In the genomic region with DNA sequence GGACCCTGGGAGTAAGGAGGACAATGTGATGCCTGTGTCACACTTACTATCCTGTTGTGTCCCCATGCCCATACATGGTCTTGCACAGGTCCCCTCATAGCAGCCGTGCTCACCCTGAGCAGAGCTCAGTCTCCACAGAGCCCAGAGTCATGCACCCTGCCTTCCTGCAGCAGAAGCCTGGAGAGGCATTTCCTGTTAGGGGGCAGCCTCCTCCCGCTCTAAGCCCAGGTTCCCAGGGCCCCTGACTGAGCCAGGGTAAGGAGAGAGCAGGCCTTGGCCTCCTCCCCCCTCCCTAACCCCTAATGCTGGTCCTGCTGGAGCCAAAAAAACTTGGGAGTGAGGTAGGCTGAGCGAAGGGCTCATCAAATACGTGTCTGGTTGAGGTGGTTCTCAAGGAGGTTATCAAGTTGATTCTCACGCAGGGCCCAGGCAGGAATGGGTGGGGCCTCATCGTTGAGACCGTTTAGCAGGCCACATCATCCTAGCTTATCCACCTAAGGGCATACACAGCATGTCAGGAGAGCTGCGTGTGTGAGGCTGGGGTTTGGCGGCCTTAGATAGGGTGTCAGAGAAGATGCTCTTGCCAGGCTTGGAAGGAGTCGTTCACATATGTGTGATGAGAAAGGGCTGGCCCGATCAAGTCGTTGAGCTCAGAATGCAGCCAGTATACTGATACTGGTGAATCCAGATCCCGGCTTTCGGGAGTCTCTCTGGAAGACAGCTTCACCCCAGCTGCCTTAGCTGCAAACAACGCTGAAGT, we compare ENCODE assay signal across 7 mouse cellular contexts. TPM values are rescaled to one million over a fixed set of nuclear protein-coding genes. Genes with fewer than 3 reads are reported as not detected.
A peak's percentile ranks its signal among the peaks of the same experiment; 100 is the strongest.
DNase-seq lines count a peak whose midpoint lies in the region; ATAC-seq lines count a peak whose summit lies in the region.

No protein-coding gene starts in this region.

- H3K9me3 ChIP-seq in heart, embryonic 14.5 days (ENCODE audit: control insufficient read depth, low read length): no peaks in the 10 kb centered on the region
- no peaks in the 10 kb centered on the region for H3K9me3 ChIP-seq in liver, embryonic 13.5 days (replicated peaks)

- peak overlapping the region; percentile 80 for H3K9ac ChIP-seq in heart, embryonic 14.5 days (ENCODE audit: low read length)
- H3K9ac ChIP-seq in liver, embryonic 13.5 days: peak overlapping the region; percentile 74

- H3K27ac ChIP-seq in heart, embryonic 14.5 days (replicated peaks in 1 of 2; ENCODE audit: control insufficient read depth in 1 of 2, insufficient read depth in 1 of 2, low read depth in 2 of 2, low read length in 2 of 2): peak overlapping the region; percentile 14 to 79
- H3K27ac ChIP-seq in liver, embryonic 13.5 days: peak overlapping the region; percentile 87

- WGBS in heart, embryonic 14.5 days: 4% methylated on average over 15 of the region's 15 CpGs
- 3% methylated on average over 15 of the region's 15 CpGs for WGBS in liver, embryonic 13.5 days (ENCODE audit: insufficient replicate concordance)

- peaks cover 25 to 31% of the 10 kb centered on the region in 2 experiments for H3K4me1 ChIP-seq in heart, embryonic 14.5 days (ENCODE audit: control insufficient read depth in 2 of 2, insufficient read depth in 2 of 2, low read length in 2 of 2)
- peaks cover 63% of the 10 kb centered on the region for H3K4me1 ChIP-seq in liver, embryonic 13.5 days (replicated peaks)

- H3K4me3 ChIP-seq in heart, embryonic 14.5 days (ENCODE audit: control insufficient read depth in 1 of 2, insufficient read depth in 1 of 2, low read depth in 1 of 2, low read length in 2 of 2): peak overlapping the region; percentile 13 to 54; a peak in 3 of 4 replicates
- peak overlapping the region; percentile 57 for H3K4me3 ChIP-seq in liver, embryonic 13.5 days (replicated peaks)

- peak overlapping the region; percentile 96 for H3K4me2 ChIP-seq in heart, embryonic 14.5 days (ENCODE audit: low read length)
- H3K4me2 ChIP-seq in liver, embryonic 13.5 days: peak overlapping the region; percentile 85

- no peaks in the 10 kb centered on the region for H3K36me3 ChIP-seq in heart, embryonic 14.5 days (ENCODE audit: control insufficient read depth, insufficient read depth, low read length)
- no peaks in the 10 kb centered on the region for H3K36me3 ChIP-seq in liver, embryonic 13.5 days

- peaks cover 6% of the 10 kb centered on the region; the same call in 1 of the 2 replicates for H3K27me3 ChIP-seq in heart, embryonic 14.5 days (ENCODE audit: control insufficient read depth, insufficient read depth, low read length)
- H3K27me3 ChIP-seq in liver, embryonic 13.5 days: peaks cover 50% of the 10 kb centered on the region

- DNase-seq in ES-CJ7 (ENCODE audit: low read depth, low spot score) (peak; percentile 34), ZHBTc4 (ENCODE audit: low read depth, low spot score) (peak; percentile 49)
- peak; percentile 68 for DNase-seq in liver, embryonic 13.5 days
- DNase-seq in retina, embryonic 14.5 days (ENCODE audit: low spot score): no peak
- no peak for DNase-seq in gastrocnemius, postnatal 4 days (ENCODE audit: low spot score in 2 of 2)
- no peak for DNase-seq in gastrocnemius, postnatal 25 days

- 0 out of 2 replicates have a peak, but pooled peaks have one; percentile 13 for ATAC-seq in heart, embryonic 14.5 days (ENCODE audit: insufficient number of reproducible peaks, insufficient read depth, low FRiP score, low read depth)
- peak; percentile 88 for ATAC-seq in liver, embryonic 13.5 days (ENCODE audit: low read depth)

RNA-seq across cellular contexts. Expression of a gene that starts 0.7 kb away (rescaled TPM):
- polyA plus RNA-seq in heart, embryonic 14.5 days (2014; fragmentation: Nextera tagmentation; extraction: Ambion mirVana): 15.3 and 16.8 TPM in 2 replicates
- 3.1 and 3.7 TPM in 2 replicates for polyA plus RNA-seq in liver, embryonic 13.5 days (2015; fragmentation: Nextera tagmentation; extraction: Ambion mirVana)
- 100 to 1,000 TPM; 108 to 113 TPM for total RNA-seq in gastrocnemius, postnatal 4 days (2021)
- total RNA-seq in gastrocnemius, postnatal 25 days (2021): 10 to 100 TPM; 13.8 to 23.3 TPM

RNA-seq across cellular contexts. Expression of a gene that starts 16.9 kb away (rescaled TPM):
- 1.9 and 2.7 TPM in 2 replicates for polyA plus RNA-seq in heart, embryonic 14.5 days (2014; fragmentation: Nextera tagmentation; extraction: Ambion mirVana)
- polyA plus RNA-seq in liver, embryonic 13.5 days (2015; fragmentation: Nextera tagmentation; extraction: Ambion mirVana): 0.33 and 0.36 TPM in 2 replicates
- 1 to 10 TPM; 3.4 to 3.5 TPM for total RNA-seq in gastrocnemius, postnatal 4 days (2021)
- 1 to 10 TPM; 1.3 to 2.1 TPM for total RNA-seq in gastrocnemius, postnatal 25 days (2021)

RNA-seq across cellular contexts. Expression of a gene that starts 18.1 kb away (rescaled TPM):
- 3.7 and 3.9 TPM in 2 replicates for polyA plus RNA-seq in heart, embryonic 14.5 days (2014; fragmentation: Nextera tagmentation; extraction: Ambion mirVana)
- 0.49 and 0.89 TPM in 2 replicates for polyA plus RNA-seq in liver, embryonic 13.5 days (2015; fragmentation: Nextera tagmentation; extraction: Ambion mirVana)
- under 1 TPM; 0.29 to 0.34 TPM for total RNA-seq in gastrocnemius, postnatal 4 days (2021)
- total RNA-seq in gastrocnemius, postnatal 25 days (2021): not detected

RNA-seq across cellular contexts. Expression of a gene that starts 21.1 kb away (rescaled TPM):
- 112 and 122 TPM in 2 replicates for polyA plus RNA-seq in heart, embryonic 14.5 days (2014; fragmentation: Nextera tagmentation; extraction: Ambion mirVana)
- 45.5 and 46.6 TPM in 2 replicates for polyA plus RNA-seq in liver, embryonic 13.5 days (2015; fragmentation: Nextera tagmentation; extraction: Ambion mirVana)
- 10 to 100 TPM; 57.9 to 59.6 TPM for total RNA-seq in gastrocnemius, postnatal 4 days (2021)
- total RNA-seq in gastrocnemius, postnatal 25 days (2021): 10 to 100 TPM; 38.1 to 47.5 TPM

RNA-seq across cellular contexts. Expression of a gene that starts 26.1 kb away (rescaled TPM):
- 27.5 and 31.2 TPM in 2 replicates for polyA plus RNA-seq in heart, embryonic 14.5 days (2014; fragmentation: Nextera tagmentation; extraction: Ambion mirVana)
- 34.8 and 35.1 TPM in 2 replicates for polyA plus RNA-seq in liver, embryonic 13.5 days (2015; fragmentation: Nextera tagmentation; extraction: Ambion mirVana)
- 10 to 100 TPM; 18.3 to 19.6 TPM for total RNA-seq in gastrocnemius, postnatal 4 days (2021)
- 10 to 100 TPM; 11.6 to 12.6 TPM for total RNA-seq in gastrocnemius, postnatal 25 days (2021)

Comparison
In these comparisons a context has a peak if more than half of its experiments do, and no peak if none do; other contexts are left out.
1. RNA of a gene that starts 0.7 kb away (total RNA-seq): 108 to 113 TPM in gastrocnemius, postnatal 4 days; 13.8 to 23.3 TPM in gastrocnemius, postnatal 25 days; every median in the first group is over 4 times any median in the second.
2. DNase-seq: peak in ES-CJ7 (single experiment), ZHBTc4 (single experiment) and liver, embryonic 13.5 days (single experiment); none in retina, embryonic 14.5 days (single experiment), gastrocnemius, postnatal 4 days (0 of 2) and gastrocnemius, postnatal 25 days (single experiment).